ENCODE assay signal across 21 mouse cellular contexts in genomic region chr8:120889189-120889588, GRCm38 (mm10).
DNase-seq lines count a peak whose midpoint lies in the region; ATAC-seq lines count a peak whose summit lies in the region.
"Had no signal": no experiment of that assay in that cellular context is flagged by ENCODE, and none has a peak within 500 bp of the region (broad histone marks: within the 10 kb centered on the region; RNA-seq: fewer than 3 reads in every experiment).

No protein-coding gene starts in this region.

- no peak overlapping the region for H3K4me2 ChIP-seq in intestine, embryonic 16.5 days (ENCODE audit: low read depth, low read length)
- H3K4me2 ChIP-seq in intestine, embryonic 15.5 days (replicated peaks), result no peak overlapping the region
- no peak overlapping the region for H3K4me2 ChIP-seq in midbrain, embryonic 14.5 days (ENCODE audit: low read length)
- H3K4me2 ChIP-seq: embryonic facial prominence, embryonic 15.5 days; heart, embryonic 12.5 days; hindbrain, embryonic 14.5 days had no signal

- peaks cover 10% of the 10 kb centered on the region; the same call in 1 of the 2 replicates for H3K4me1 ChIP-seq in intestine, embryonic 16.5 days (ENCODE audit: control insufficient read depth, insufficient read depth, low read length)
- H3K4me1 ChIP-seq in intestine, embryonic 15.5 days (replicated peaks), result peaks cover 26% of the 10 kb centered on the region
- H3K4me1 ChIP-seq in midbrain, embryonic 14.5 days (ENCODE audit: control insufficient read depth, insufficient read depth, low read length), result peaks cover 4% of the 10 kb centered on the region; the same call in 1 of the 2 replicates

- intact Hi-C loops in left cerebral cortex, postnatal 4 days (cut with DNase I), result no loop called here

- H3K27ac ChIP-seq in intestine, embryonic 16.5 days (ENCODE audit: low read length), result 0 out of 2 replicates have a peak overlapping the region, but pooled peaks have one; percentile 4
- H3K27ac ChIP-seq in intestine, embryonic 15.5 days, result no peak overlapping the region
- no peak overlapping the region for H3K27ac ChIP-seq in midbrain, embryonic 14.5 days (replicated peaks; ENCODE audit: low read depth, low read length)
- H3K27ac ChIP-seq: embryonic facial prominence, embryonic 15.5 days; forebrain, embryonic 10.5 days; hindbrain, embryonic 10.5 days; hindbrain, embryonic 14.5 days had no signal

- peak; percentile 39 for DNase-seq in CD4-positive helper T cell, adult 2 months (ENCODE audit: low read depth, low spot score)
- DNase-seq in naive thymus-derived CD4-positive, alpha-beta T cell, adult 2 months (ENCODE audit: low read depth), result peak; percentile 12
- DNase-seq in midbrain, embryonic 14.5 days, result no peak
- DNase-seq in adrenal gland, adult 8-10 months, result no peak
- no peak for DNase-seq in left cerebral cortex, postnatal 4 days
- DNase-seq: adrenal gland, postnatal 25 days; cerebellum, adult 18-20 months; cerebellum, adult 9-11 months; cerebellum, postnatal 36 days; gastrocnemius, postnatal 14 days had no signal

- H3K27me3 ChIP-seq in intestine, embryonic 16.5 days (replicated peaks; ENCODE audit: control insufficient read depth, insufficient read depth, low read length), result peaks cover 48% of the 10 kb centered on the region
- peaks cover 61% of the 10 kb centered on the region for H3K27me3 ChIP-seq in intestine, embryonic 15.5 days (replicated peaks)
- peaks cover 84% of the 10 kb centered on the region for H3K27me3 ChIP-seq in midbrain, embryonic 14.5 days (ENCODE audit: control insufficient read depth, insufficient read depth, low read length)

- no peak for ATAC-seq in intestine, embryonic 16.5 days
- no peak for ATAC-seq in intestine, embryonic 15.5 days
- ATAC-seq in common myeloid progenitor, adult 5-6 weeks (replicated peaks; ENCODE audit: low read depth, poor library complexity, severe bottlenecking), result 0 out of 2 replicates have a peak, but pooled peaks have one; percentile 18
- no peak for ATAC-seq in midbrain, embryonic 14.5 days (ENCODE audit: low FRiP score, low TSS enrichment)
- ATAC-seq: activated CD4-positive, CD25-positive, alpha-beta regulatory T cell, adult 4 months; forebrain, embryonic 16.5 days had no signal

- no peak overlapping the region for H3K4me3 ChIP-seq in intestine, embryonic 16.5 days (ENCODE audit: low read length)
- no peak overlapping the region for H3K4me3 ChIP-seq in intestine, embryonic 15.5 days (replicated peaks)
- no peak overlapping the region for H3K4me3 ChIP-seq in midbrain, embryonic 14.5 days (replicated peaks; ENCODE audit: low read depth, low read length)
- H3K4me3 ChIP-seq: embryonic facial prominence, embryonic 15.5 days; erythroblast, embryonic 14.5 days; heart, embryonic 12.5 days; hindbrain, embryonic 10.5 days had no signal

- H3K9me3 ChIP-seq in intestine, embryonic 16.5 days (ENCODE audit: control insufficient read depth, low read length), result no peaks in the 10 kb centered on the region
- no peaks in the 10 kb centered on the region for H3K9me3 ChIP-seq in intestine, embryonic 15.5 days
- H3K9me3 ChIP-seq in midbrain, embryonic 14.5 days (ENCODE audit: control insufficient read depth, low read length), result no peaks in the 10 kb centered on the region
- H3K9me3 ChIP-seq: embryonic facial prominence, embryonic 15.5 days; forebrain, embryonic 10.5 days; heart, embryonic 12.5 days; hindbrain, embryonic 10.5 days had no signal

- no peaks in the 10 kb centered on the region for H3K36me3 ChIP-seq in intestine, embryonic 16.5 days (ENCODE audit: control insufficient read depth, insufficient read depth, low read length)
- H3K36me3 ChIP-seq in intestine, embryonic 15.5 days, result no peaks in the 10 kb centered on the region
- H3K36me3 ChIP-seq in midbrain, embryonic 14.5 days (ENCODE audit: control insufficient read depth, insufficient read depth, low read length), result no peaks in the 10 kb centered on the region
- H3K36me3 ChIP-seq: embryonic facial prominence, embryonic 15.5 days; forebrain, embryonic 10.5 days; heart, embryonic 12.5 days; hindbrain, embryonic 10.5 days had no signal

- 86% methylated on average over 4 of the region's 4 CpGs for whole genome bisulfite sequencing in intestine, embryonic 16.5 days
- 84% methylated on average over 4 of the region's 4 CpGs for WGBS in intestine, embryonic 15.5 days
- 90% methylated on average over 4 of the region's 4 CpGs for WGBS in midbrain, embryonic 14.5 days

- no peak overlapping the region for H3K9ac ChIP-seq in intestine, embryonic 16.5 days (ENCODE audit: low read depth, low read length)
- no peak overlapping the region for H3K9ac ChIP-seq in intestine, embryonic 15.5 days
- H3K9ac ChIP-seq in midbrain, embryonic 14.5 days (replicated peaks; ENCODE audit: low read length), result no peak overlapping the region
- H3K9ac ChIP-seq: embryonic facial prominence, embryonic 15.5 days; heart, embryonic 12.5 days; hindbrain, embryonic 14.5 days had no signal

Comparison
In these comparisons a context has a peak if more than half of its experiments do, and no peak if none do; other contexts are left out.
1. DNase-seq: peak in CD4-positive helper T cell, adult 2 months (single experiment) and naive thymus-derived CD4-positive, alpha-beta T cell, adult 2 months (single experiment); none in midbrain, embryonic 14.5 days (single experiment), adrenal gland, adult 8-10 months (single experiment) and left cerebral cortex, postnatal 4 days (single experiment).